Comparison of ENCODE assay signal across 18 mouse cellular contexts in genomic region chr1:136179511-136180001, GRCm38 (mm10). TPM values are rescaled to one million over a fixed set of nuclear protein-coding genes. Genes with fewer than 3 reads are reported as not detected.
DNase-seq lines count a peak whose midpoint lies in the region; ATAC-seq and TF ChIP-seq lines count a peak whose summit lies in the region.
"Had no signal": no experiment of that assay in that cellular context is flagged by ENCODE, and none has a peak within 500 bp of the region (broad histone marks: within the 10 kb centered on the region; RNA-seq: fewer than 3 reads in every experiment).

No protein-coding gene starts in this region.

- TF ChIP-seq CTCF in layer of hippocampus, adult 2 months (conservative IDR thresholded peaks at IDR 0.05): no peak

- no peak overlapping the region for H3K27ac ChIP-seq in layer of hippocampus, adult 2 months
- H3K27ac ChIP-seq: embryonic facial prominence, embryonic 12.5 days; heart, embryonic 15.5 days; intestine, embryonic 15.5 days; lung, embryonic 15.5 days had no signal

- DNase-seq in lung, postnatal 25 days (ENCODE audit: low spot score): peak; percentile 14
- DNase-seq in lung, postnatal 10 days: no peak
- peak; percentile 56 for DNase-seq in c-Kit-positive CD71-positive TER-119-negative erythroid progenitor cells, embryonic 14.5 days (ENCODE audit: low read depth)
- DNase-seq in liver (peak; percentile 65), adipocyte (ENCODE audit: low spot score) (no peak)
- DNase-seq in layer of hippocampus, adult 2 months (ENCODE audit: low spot score in 2 of 2): no peak
- DNase-seq: adrenal gland, adult 8-10 months; cerebellum, adult 2 months; gastrocnemius, postnatal 10 days; right cerebral cortex, postnatal 14 days; thymus, postnatal 25 days had no signal

- H3K4me3 ChIP-seq in layer of hippocampus, adult 2 months: no peak overlapping the region
- H3K4me3 ChIP-seq: embryonic facial prominence, embryonic 12.5 days; heart, embryonic 15.5 days; intestine, embryonic 15.5 days; lung, embryonic 15.5 days; midbrain, embryonic 10.5 days had no signal

- ATAC-seq in megakaryocyte progenitor cell, adult 5-6 weeks (replicated peaks; ENCODE audit: poor library complexity): peak; percentile 76
- ATAC-seq: intestine, embryonic 15.5 days had no signal

RNA-seq across cellular contexts. Expression of gene Mroh3, which starts 33.1 kb away (rescaled TPM):
- total RNA-seq in megakaryocyte progenitor cell, adult 5-6 weeks (2015): not detected in 2 replicates
- total RNA-seq in megakaryocyte progenitor cell, adult 5-6 weeks (2017): not detected in 2 replicates
- 1 to 10 TPM; 1.3 to 1.5 TPM for total RNA-seq in layer of hippocampus, adult 2 months (2021)
- total RNA-seq: adrenal gland, adult 8-10 months; gastrocnemius, postnatal 10 days; heart, adult 18-20 months had no signal

RNA-seq across cellular contexts. Expression of gene Kif21b, which starts 48.4 kb away (rescaled TPM):
- total RNA-seq in megakaryocyte progenitor cell, adult 5-6 weeks (2015): 7.7 and 8.6 TPM in 2 replicates
- total RNA-seq in megakaryocyte progenitor cell, adult 5-6 weeks (2017): 8.0 and 10.3 TPM in 2 replicates
- total RNA-seq in layer of hippocampus, adult 2 months (2021): 10 to 100 TPM; 33.9 to 36.5 TPM

RNA-seq across cellular contexts. Expression of gene Inava, which starts 54.5 kb away (rescaled TPM):
- not detected in 2 replicates for total RNA-seq in megakaryocyte progenitor cell, adult 5-6 weeks (2015)
- total RNA-seq in megakaryocyte progenitor cell, adult 5-6 weeks (2017): not detected in 2 replicates
- 1 to 10 TPM; 3.0 to 3.2 TPM for total RNA-seq in layer of hippocampus, adult 2 months (2021)
- total RNA-seq: heart, adult 18-20 months had no signal

Comparison
In these comparisons a context has a peak if more than half of its experiments do, and no peak if none do; other contexts are left out.
1. DNase-seq: peak in lung, postnatal 25 days (single experiment), c-Kit-positive CD71-positive TER-119-negative erythroid progenitor cells, embryonic 14.5 days (single experiment) and liver (single experiment); none in lung, postnatal 10 days (single experiment), layer of hippocampus, adult 2 months (0 of 2) and adipocyte (single experiment).
2. RNA of gene Inava, which starts 54.5 kb away (total RNA-seq): 3.0 to 3.2 TPM in layer of hippocampus, adult 2 months; not detected in megakaryocyte progenitor cell, adult 5-6 weeks; every median in the first group is over 4 times any median in the second.